Mouse (Mus musculus) 3134 (cell line): ENCODE measurements around the gene Apoc4.

Experiments used
- DNase-seq: peaks from one replicate; pipeline ENCODE4 v3.0.0-alpha.2; 2011; ENCODE audit warnings: low spot score; ENCODE audit not compliant: insufficient read length; ENCODE audit errors: extremely low read depth

Apoc4 gene

GRCm38 (mm10) chr7:19681202-19681694, at the start of gene Apoc4, which contains the start of gene Gm44805:
Gene Apoc4 (minus strand): TSS chr7:19681479.
Gene Gm44805 (minus strand): TSS chr7:19681423.
- DNase-seq, result no peak

GRCm38 (mm10) chr7:19726541-19726940, 45.3 kb upstream of the Apoc4 start:
- DNase-seq, result no peak

- no peak for DNase-seq
These were observed 42.9 kb upstream of the Apoc4 start for GRCm38 (mm10) chr7:19724167-19724566.

- no peak for DNase-seq
These were observed 41.5 kb upstream of the Apoc4 start for GRCm38 (mm10) chr7:19722754-19723195.

GRCm38 (mm10) chr7:19719200-19719599, 37.9 kb upstream of the Apoc4 start:
- no peak for DNase-seq

GRCm38 (mm10) chr7:19718297-19718952, 37.1 kb upstream of the Apoc4 start:
- DNase-seq, result no peak

- no peak for DNase-seq
These were observed 36.1 kb upstream of the Apoc4 start for GRCm38 (mm10) chr7:19717346-19717745.

- DNase-seq, result no peak
These were observed 35.5 kb upstream of the Apoc4 start for GRCm38 (mm10) chr7:19716822-19717221.

GRCm38 (mm10) chr7:19716055-19716682, 34.9 kb upstream of the Apoc4 start:
- DNase-seq, result no peak

GRCm38 (mm10) chr7:19715239-19716054, 34.2 kb upstream of the Apoc4 start, which contains the start of gene Tomm40:
Gene Tomm40 (minus strand): TSS chr7:19715438.
- DNase-seq, result peak; percentile 99

GRCm38 (mm10) chr7:19714836-19715235, 33.6 kb upstream of the Apoc4 start:
- no peak for DNase-seq

GRCm38 (mm10) chr7:19713598-19713997, 32.3 kb upstream of the Apoc4 start:
- DNase-seq, result no peak

- no peak for DNase-seq
These were observed 31.9 kb upstream of the Apoc4 start for GRCm38 (mm10) chr7:19713196-19713595.

- DNase-seq, result no peak
These were observed 31.1 kb upstream of the Apoc4 start for GRCm38 (mm10) chr7:19712414-19712813.

GRCm38 (mm10) chr7:19710650-19711049, 29.4 kb upstream of the Apoc4 start:
- DNase-seq, result no peak

GRCm38 (mm10) chr7:19705271-19705670, 24.0 kb upstream of the Apoc4 start:
- DNase-seq, result no peak

- DNase-seq, result no peak
These were observed 23.2 kb upstream of the Apoc4 start for GRCm38 (mm10) chr7:19704475-19704874.

GRCm38 (mm10) chr7:19702859-19703555, 21.7 kb upstream of the Apoc4 start:
- no peak for DNase-seq

GRCm38 (mm10) chr7:19701069-19701761, 19.9 kb upstream of the Apoc4 start:
- DNase-seq, result no peak
